Mouse (Mus musculus): Measurements from ENCODE around the gene Ccl25.
"Not testable (repeated sequence)": the region's sequence is repeated elsewhere in the genome, so short reads cannot be mapped to it uniquely, and the experiment has no call there.

Ccl25 gene

DNA sequence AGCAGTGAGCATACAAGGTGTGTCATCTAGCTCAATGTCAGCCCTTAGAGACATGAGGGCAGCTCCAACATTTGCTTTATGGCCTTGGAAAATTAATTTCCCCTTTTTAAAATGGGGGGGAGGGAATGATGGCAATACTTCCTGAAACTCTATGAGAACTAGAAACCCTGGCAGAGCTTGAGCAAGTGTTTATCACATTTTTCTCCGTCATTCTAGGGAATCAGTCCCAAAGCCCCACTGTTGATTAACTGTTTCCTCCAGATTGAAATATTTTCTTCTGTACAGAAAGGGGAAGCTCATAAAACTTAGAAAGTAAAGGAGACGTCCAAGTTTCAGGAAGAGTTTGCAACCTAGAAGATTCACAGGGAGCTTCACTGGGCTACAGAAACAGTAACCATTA lies 10.7 kb downstream of the Ccl25 start:
- DNase-seq (ENCODE audit: low read depth, low spot score) = no peak

DNA sequence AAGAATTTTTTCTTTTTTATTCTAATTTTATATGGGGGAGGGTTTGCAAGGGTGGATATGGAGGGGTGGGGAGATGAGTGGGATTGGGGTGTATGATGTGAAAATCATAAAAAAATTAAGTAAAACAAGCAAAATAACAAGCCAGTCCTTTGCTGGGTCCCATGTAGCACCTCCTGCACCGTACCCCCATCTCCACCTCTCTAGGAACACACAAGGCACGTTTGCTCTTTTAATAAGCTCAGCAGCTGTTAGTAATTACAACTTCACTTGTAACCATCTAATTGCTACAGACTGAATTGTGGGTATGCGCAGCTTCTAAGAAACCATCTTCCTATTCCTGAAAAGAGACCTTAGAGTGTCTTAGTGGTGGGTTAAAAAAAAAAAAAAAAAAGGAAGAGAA lies 15.2 kb downstream of the Ccl25 start:
- DNase-seq (ENCODE audit: low read depth, low spot score) = peak; percentile 50

GRCm38 (mm10) chr8:4347661-4348060 lies 22.7 kb downstream of the Ccl25 start:
- DNase-seq (ENCODE audit: low read depth, low spot score) = no peak

GRCm38 (mm10) chr8:4348275-4348674 lies 23.3 kb downstream of the Ccl25 start:
- DNase-seq (ENCODE audit: low read depth, low spot score) = no peak

GRCm38 (mm10) chr8:4349335-4349734 lies 24.3 kb downstream of the Ccl25 start:
- no peak for DNase-seq (ENCODE audit: low read depth, low spot score)

DNA sequence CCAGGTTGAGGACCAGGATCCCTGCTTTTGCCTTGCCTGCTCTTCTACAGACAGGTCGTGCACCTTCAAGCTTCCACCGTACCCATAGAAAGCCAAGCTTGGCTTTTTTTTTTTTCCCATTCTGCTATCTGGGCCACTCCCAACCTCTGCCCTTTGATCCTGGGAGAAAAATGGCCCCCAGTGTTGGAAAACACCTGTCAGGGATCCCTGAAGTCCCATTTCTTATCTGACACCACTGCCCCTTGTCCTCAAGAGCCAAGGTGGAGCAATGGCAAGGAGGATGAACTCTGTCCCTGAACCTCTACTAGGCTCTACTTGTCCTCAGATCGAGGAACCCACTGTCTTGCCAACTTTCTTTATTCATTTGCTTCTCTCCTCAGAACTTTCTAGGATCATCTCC lies 25.6 kb downstream of the Ccl25 start:
- DNase-seq (ENCODE audit: low read depth, low spot score) = no peak

- not testable (repeated sequence) for DNase-seq (ENCODE audit: low read depth, low spot score)
Measured at GRCm38 (mm10) chr8:4352562-4352961, 27.6 kb downstream of the Ccl25 start.

GRCm38 (mm10) chr8:4353741-4354140 lies 28.7 kb downstream of the Ccl25 start:
- no peak for DNase-seq (ENCODE audit: low read depth, low spot score)

DNA sequence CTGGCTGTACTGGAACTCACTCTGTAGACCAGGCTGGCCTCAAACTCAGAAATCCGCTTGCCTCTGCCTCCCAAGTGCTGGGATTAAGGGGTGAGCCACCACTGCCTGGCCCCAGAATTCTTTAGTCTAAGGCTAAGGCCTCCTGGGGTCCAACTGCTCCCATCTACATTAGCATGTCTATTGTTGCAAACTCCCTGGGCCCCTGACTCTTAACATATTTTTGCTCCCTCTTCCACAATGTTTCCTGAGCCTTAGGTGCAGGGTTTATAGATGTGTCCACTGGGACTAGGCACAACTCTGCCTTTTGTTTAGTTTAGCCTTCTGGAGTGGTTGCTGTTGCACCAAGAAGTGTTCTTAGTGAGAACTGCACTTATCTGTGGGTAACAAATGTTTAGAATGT lies 29.5 kb downstream of the Ccl25 start:
- no peak for DNase-seq (ENCODE audit: low read depth, low spot score)

- no peak for DNase-seq (ENCODE audit: low read depth, low spot score)
Measured at GRCm38 (mm10) chr8:4355455-4355854, 30.4 kb downstream of the Ccl25 start.

DNA sequence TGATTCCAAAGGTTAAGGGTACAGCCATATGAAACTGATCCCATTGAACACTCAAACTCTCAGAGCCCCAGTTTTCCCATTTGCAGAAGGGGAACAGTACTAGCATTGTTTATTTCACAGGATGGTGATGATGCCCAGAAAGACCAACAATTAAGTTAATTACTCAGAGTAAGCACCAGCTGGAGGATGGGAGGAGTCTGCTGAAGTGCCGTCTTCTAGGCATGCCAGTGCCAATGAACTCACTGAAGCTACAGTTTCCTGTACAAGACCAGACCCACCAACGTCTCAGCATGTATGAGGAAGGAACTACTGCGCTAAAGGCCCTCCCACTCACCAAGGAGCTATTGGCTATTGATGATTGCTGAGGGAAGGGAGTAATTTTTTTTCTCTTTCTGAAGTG lies 34.4 kb downstream of the Ccl25 start:
- DNase-seq (ENCODE audit: low read depth, low spot score) = peak; percentile 50

DNA sequence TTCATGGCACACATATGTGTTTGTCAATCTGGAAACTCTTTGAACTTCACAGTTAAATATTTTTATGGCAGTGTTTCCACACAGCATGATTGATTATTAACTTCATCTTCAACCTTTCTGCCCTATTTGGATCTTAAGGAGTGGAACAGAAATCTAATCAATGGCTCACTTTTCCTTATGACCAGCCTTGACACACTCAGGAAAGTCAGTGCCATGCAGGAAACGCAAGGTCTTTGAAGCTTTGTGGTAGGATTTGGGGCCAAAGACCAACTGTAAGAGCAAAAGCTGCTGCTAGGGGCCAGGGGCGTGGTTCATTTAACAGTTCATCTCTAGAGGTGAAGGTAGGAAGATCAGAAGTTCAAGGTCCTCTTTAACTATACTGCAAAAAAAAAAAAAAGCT lies 35.9 kb downstream of the Ccl25 start:
- DNase-seq (ENCODE audit: low read depth, low spot score) = no peak

DNA sequence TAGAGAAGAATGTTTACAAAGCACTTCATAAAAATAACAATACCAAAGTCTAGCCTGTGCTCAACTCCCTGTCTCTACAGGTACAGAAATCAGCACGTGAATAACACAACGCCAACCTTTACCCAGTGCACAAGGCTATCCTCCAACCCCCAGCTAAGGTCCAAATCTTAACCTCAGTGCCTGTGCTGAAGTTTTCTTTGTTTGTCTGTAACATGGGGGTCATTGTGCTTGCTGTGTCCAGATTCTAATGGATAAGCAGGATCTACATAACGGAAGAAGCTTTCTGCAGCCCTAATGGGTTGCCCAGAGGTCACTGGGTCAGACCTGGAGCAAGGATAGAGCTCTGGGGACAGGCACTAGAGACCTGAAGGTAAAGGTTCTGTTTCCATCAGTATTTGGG lies 41.2 kb downstream of the Ccl25 start:
- no peak for DNase-seq (ENCODE audit: low read depth, low spot score)

DNA sequence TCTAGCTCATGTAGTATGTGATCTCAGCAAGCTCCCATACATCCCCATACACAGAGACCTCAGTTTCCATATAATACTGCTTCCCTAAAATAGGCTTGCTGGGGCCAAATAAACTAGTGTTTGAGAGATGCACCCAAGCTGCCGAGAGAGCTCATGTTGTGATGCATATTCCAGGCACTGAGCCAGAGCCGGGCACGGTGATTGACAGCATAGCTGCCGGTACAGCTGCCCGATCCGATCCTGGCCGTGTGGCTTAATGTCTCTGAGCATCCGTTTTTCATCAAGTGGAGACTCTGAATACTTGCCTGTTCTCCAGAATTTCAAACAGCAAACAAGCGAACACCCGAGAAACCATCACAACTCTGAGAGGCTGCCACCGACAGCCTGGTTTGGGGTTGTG lies 42.8 kb downstream of the Ccl25 start:
- peak; percentile 58 for DNase-seq (ENCODE audit: low read depth, low spot score)

GRCm38 (mm10) chr8:4368470-4368869 lies 43.5 kb downstream of the Ccl25 start:
- DNase-seq (ENCODE audit: low read depth, low spot score) = no peak

GRCm38 (mm10) chr8:4370078-4370477 lies 45.1 kb downstream of the Ccl25 start:
- peak; percentile 49 for DNase-seq (ENCODE audit: low read depth, low spot score)

GRCm38 (mm10) chr8:4372657-4373056 lies 47.6 kb downstream of the Ccl25 start:
- peak; percentile 18 for DNase-seq (ENCODE audit: low read depth, low spot score)

- DNase-seq (ENCODE audit: low read depth, low spot score) = peak; percentile 44
Measured at GRCm38 (mm10) chr8:4401442-4401841, 76.4 kb downstream of the Ccl25 start.

DNA sequence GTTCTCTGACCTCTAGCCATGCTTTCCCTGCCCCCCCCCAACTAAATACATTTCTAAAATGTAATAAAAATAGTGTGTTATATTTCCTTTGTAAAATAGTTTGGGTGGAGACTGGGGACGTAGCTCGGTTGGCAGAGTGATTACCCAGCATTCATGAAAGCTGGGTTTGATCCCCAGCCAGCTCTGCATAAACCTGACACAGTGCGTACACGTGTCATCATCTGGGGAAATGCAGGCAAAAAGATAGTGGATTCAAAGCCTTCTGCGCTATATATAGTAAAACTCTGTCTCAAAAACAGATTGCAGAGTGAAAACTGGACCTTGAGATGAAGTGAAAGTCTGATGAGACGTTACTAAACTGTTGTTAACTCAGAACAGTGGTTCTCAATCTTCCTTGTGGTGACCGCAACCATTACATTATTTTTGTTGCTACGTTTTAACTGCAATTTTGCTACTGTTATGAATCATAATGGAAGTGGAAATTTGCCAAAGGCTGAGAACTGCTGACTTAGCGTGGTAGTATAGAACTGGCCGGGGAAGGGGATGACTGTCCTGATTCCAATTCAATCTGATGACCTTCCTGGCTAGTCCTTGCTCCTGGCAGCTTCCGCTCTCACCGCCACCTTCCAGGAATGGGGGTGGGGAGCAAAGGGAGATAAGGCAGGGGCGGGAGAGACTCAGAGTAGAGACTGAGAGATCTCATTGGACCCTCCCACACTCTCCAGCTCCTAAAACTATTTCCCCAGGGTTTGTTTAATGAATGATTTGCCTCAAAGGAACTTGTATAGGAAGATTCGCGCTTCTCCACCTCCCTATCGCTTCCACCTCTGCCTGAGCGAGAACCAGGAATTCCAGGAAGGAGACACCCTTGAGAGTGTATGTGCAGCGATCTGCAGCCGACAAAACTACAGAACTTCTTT lies 79.2 kb downstream of the Ccl25 start:
- DNase-seq (ENCODE audit: low read depth, low spot score) = peak; percentile 10

- DNase-seq (ENCODE audit: low read depth, low spot score) = no peak
Measured at GRCm38 (mm10) chr8:4404880-4405261, 79.9 kb downstream of the Ccl25 start.

- not testable (repeated sequence) for DNase-seq (ENCODE audit: low read depth, low spot score)
Measured at GRCm38 (mm10) chr8:4408425-4408824, 83.4 kb downstream of the Ccl25 start.
